Mouse (Mus musculus): ENCODE data around the gene Hoxd10.

The Hoxd10 gene

GRCm38 (mm10) chr2:74666411-74666810, 25.3 kb upstream of the Hoxd10 start:
- DNase-seq (ENCODE audit: low spot score in 2 of 2) = no peak

- DNase-seq (ENCODE audit: low spot score in 2 of 2) = no peak
Observed at GRCm38 (mm10) chr2:74667191-74667841, 24.4 kb upstream of the Hoxd10 start.

GRCm38 (mm10) chr2:74667842-74668357, 23.8 kb upstream of the Hoxd10 start, which contains the start of gene Hoxd13:
Gene Hoxd13 (plus strand): TSS chr2:74668310.
- DNase-seq (ENCODE audit: low spot score in 2 of 2) = no peak

- no peak for DNase-seq (ENCODE audit: low spot score in 2 of 2)
Observed at GRCm38 (mm10) chr2:74668370-74669229, 23.1 kb upstream of the Hoxd10 start.

- no peak for DNase-seq (ENCODE audit: low spot score in 2 of 2)
Observed at GRCm38 (mm10) chr2:74669230-74669578, 22.5 kb upstream of the Hoxd10 start.

GRCm38 (mm10) chr2:74669650-74670235, 22.0 kb upstream of the Hoxd10 start:
- no peak for DNase-seq (ENCODE audit: low spot score in 2 of 2)

- DNase-seq (ENCODE audit: low spot score in 2 of 2) = no peak
Observed at GRCm38 (mm10) chr2:74670632-74671188, 21.0 kb upstream of the Hoxd10 start.

GRCm38 (mm10) chr2:74671847-74672246, 19.9 kb upstream of the Hoxd10 start:
- no peak for DNase-seq (ENCODE audit: low spot score in 2 of 2)

- DNase-seq (ENCODE audit: low spot score in 2 of 2) = no peak
Observed at GRCm38 (mm10) chr2:74672481-74673362, 19.0 kb upstream of the Hoxd10 start.

GRCm38 (mm10) chr2:74673835-74674425, 17.8 kb upstream of the Hoxd10 start:
- no peak for DNase-seq (ENCODE audit: low spot score in 2 of 2)

GRCm38 (mm10) chr2:74674881-74675665, 16.7 kb upstream of the Hoxd10 start, which contains the start of gene Hoxd12:
Gene Hoxd12 (plus strand): TSS chr2:74675013.
- DNase-seq (ENCODE audit: low spot score in 2 of 2) = no peak

GRCm38 (mm10) chr2:74675666-74676282, 15.9 kb upstream of the Hoxd10 start:
- DNase-seq (ENCODE audit: low spot score in 2 of 2) = no peak

- no peak for DNase-seq (ENCODE audit: low spot score in 2 of 2)
Observed at GRCm38 (mm10) chr2:74676376-74677052, 15.2 kb upstream of the Hoxd10 start.

GRCm38 (mm10) chr2:74677106-74677505, 14.6 kb upstream of the Hoxd10 start:
- DNase-seq (ENCODE audit: low spot score in 2 of 2) = no peak

GRCm38 (mm10) chr2:74678891-74679595, 12.7 kb upstream of the Hoxd10 start, which contains the start of gene Hoxd11:
Gene Hoxd11 (plus strand): TSS chr2:74679557.
- no peak for DNase-seq (ENCODE audit: low spot score in 2 of 2)

- no peak for DNase-seq (ENCODE audit: low spot score in 2 of 2)
Observed at GRCm38 (mm10) chr2:74679596-74679971, 12.1 kb upstream of the Hoxd10 start.

GRCm38 (mm10) chr2:74679980-74680379, 11.7 kb upstream of the Hoxd10 start:
- no peak for DNase-seq (ENCODE audit: low spot score in 2 of 2)
